Mouse (Mus musculus) G1E (cell line): ENCODE data around the gene Hbp1. TPM values are rescaled to one million over a fixed set of nuclear protein-coding genes. Genes with fewer than 3 reads are reported as not detected.

ENCODE experiments used
- ATAC-seq: 2 replicates; pipeline ENCODE4 v1.8.0; 2016; ENCODE audit warnings: mild to moderate bottlenecking; ENCODE audit not compliant: insufficient number of reproducible peaks, poor library complexity, low FRiP score, severe bottlenecking; ENCODE audit errors: extremely low read depth
- DNase-seq: peaks from one replicate; pipeline ENCODE4 v3.0.0; 2012; ENCODE audit warnings: low spot score
- H3K27me3 ChIP-seq: 2 replicates; pipeline ENCODE4 v1.6.1; 2012; ENCODE audit warnings: mild to moderate bottlenecking, low read length, inconsistent platforms; ENCODE audit not compliant: insufficient read depth
- H3K36me3 ChIP-seq: replicated peaks from 2 replicates; pipeline ENCODE3; 2012; ENCODE audit warnings: mild to moderate bottlenecking, inconsistent platforms
- H3K4me1 ChIP-seq: 2 replicates; pipeline ENCODE4 v1.6.1; 2012; ENCODE audit warnings: low read depth, low read length, inconsistent platforms, mixed read lengths; ENCODE audit not compliant: insufficient read depth
- H3K4me3 ChIP-seq: 2 replicates; pipeline ENCODE4 v1.5.1; 2012; ENCODE audit warnings: low read depth, mild to moderate bottlenecking, inconsistent platforms, low read length, moderate library complexity, mixed read lengths
- H3K9me3 ChIP-seq: replicated peaks from 2 replicates; pipeline ENCODE4 v1.6.1; 2012; ENCODE audit warnings: inconsistent platforms
- CTCF ChIP-seq: IDR thresholded peaks from 2 replicates; pipeline ENCODE4 v1.5.1; 2012; ENCODE audit warnings: low read depth, low read length, inconsistent platforms, mixed read lengths
- GATA1 ChIP-seq: IDR thresholded peaks from 2 replicates; pipeline ENCODE4 v1.6.1; 2012; ENCODE audit warnings: borderline replicate concordance, low read length, inconsistent platforms, mixed read lengths
- GATA2 ChIP-seq: IDR thresholded peaks from 2 replicates; pipeline ENCODE4 v1.6.1; 2012; ENCODE audit warnings: low read depth, low read length, inconsistent platforms, borderline replicate concordance
- POLR2AphosphoS5 ChIP-seq: IDR thresholded peaks from 2 replicates; pipeline ENCODE4 v1.6.1; 2012; ENCODE audit warnings: low read depth, low read length, inconsistent platforms; ENCODE audit not compliant: insufficient replicate concordance
- TAL1 ChIP-seq: conservative IDR thresholded peaks from 2 replicates; pipeline ENCODE4 v1.6.1; 2012; ENCODE audit warnings: low read depth, low read length, inconsistent platforms, mixed read lengths
- polyA plus RNA-seq: library from polyadenylated mRNA; stranded (reverse); fragments of >175 nt; gene quantifications from 2 replicates; pipeline ENCODE4 v1.2.3, GENCODE M21; 2012
- total RNA-seq, 2 experiments: library from RNA; stranded (forward) in 1 of 2; stranded (reverse) in 1 of 2; fragments of 200-1000 nt in 1 of 2; fragments of >200 nt in 1 of 2; fragmentation: Nextera tagmentation in 1 of 2; gene quantifications; 2 replicates each; pipeline ENCODE4 v1.2.3; 2014 to 2017

The Hbp1 gene
- total and polyA plus RNA-seq, 3 experiments, result 2.5 to 152 (median 120) TPM

- TF ChIP-seq GATA1 (no peak), POLR2AphosphoS5 (no peak), CTCF (no peak), GATA2 (no peak), TAL1 (no peak)
Observed at GRCm38 (mm10) chr12:31986463-31986862, 36.1 kb upstream of the Hbp1 start.

GRCm38 (mm10) chr12:31985738-31986137, 35.4 kb upstream of the Hbp1 start:
- no peak overlapping the region for H3K4me3 ChIP-seq
- no peaks in the 10 kb centered on the region for H3K9me3 ChIP-seq
- peaks cover 93% of the 10 kb centered on the region for H3K36me3 ChIP-seq
- no peaks in the 10 kb centered on the region for H3K27me3 ChIP-seq
- DNase-seq (no peak), ATAC-seq (no peak)
- TF ChIP-seq TAL1 (no peak), GATA2 (no peak), CTCF (no peak), POLR2AphosphoS5 (no peak), GATA1 (no peak)
- peaks cover 41% of the 10 kb centered on the region for H3K4me1 ChIP-seq

More at GRCm38 (mm10) chr12:31986463-31986862, 36.1 kb upstream of the Hbp1 start:
- H3K4me1 ChIP-seq, result peaks cover 46% of the 10 kb centered on the region
- H3K36me3 ChIP-seq, result peaks cover 94% of the 10 kb centered on the region
- H3K9me3 ChIP-seq, result no peaks in the 10 kb centered on the region
- no peak for ATAC-seq
- no peaks in the 10 kb centered on the region for H3K27me3 ChIP-seq
- no peak overlapping the region for H3K4me3 ChIP-seq
- DNase-seq, result no peak

- TF ChIP-seq CTCF (no peak), TAL1 (no peak), GATA2 (no peak), GATA1 (no peak), POLR2AphosphoS5 (no peak)
- H3K4me3 ChIP-seq, result no peak overlapping the region
- no peaks in the 10 kb centered on the region for H3K27me3 ChIP-seq
- H3K36me3 ChIP-seq, result peaks cover 93% of the 10 kb centered on the region
- peaks cover 32% of the 10 kb centered on the region for H3K4me1 ChIP-seq
- ATAC-seq (no peak), DNase-seq (no peak)
- no peaks in the 10 kb centered on the region for H3K9me3 ChIP-seq
Observed at GRCm38 (mm10) chr12:31984664-31985063, 34.3 kb upstream of the Hbp1 start.

- no peak for TF ChIP-seq POLR2AphosphoS5
- TF ChIP-seq CTCF, result no peak
- Histone ChIP-seq H3K4me1 (peaks cover 31% of the 10 kb centered on the region), H3K4me3 (no peak overlapping the region), H3K27me3 (no peaks in the 10 kb centered on the region), H3K36me3 (peaks cover 94% of the 10 kb centered on the region), H3K9me3 (no peaks in the 10 kb centered on the region)
- ATAC-seq (no peak), DNase-seq (no peak)
Observed at GRCm38 (mm10) chr12:31984206-31984605, 33.9 kb upstream of the Hbp1 start.

GRCm38 (mm10) chr12:31983769-31984168, 33.4 kb upstream of the Hbp1 start:
- DNase-seq, result no peak
- Histone ChIP-seq H3K4me3 (no peak overlapping the region), H3K36me3 (peaks cover 94% of the 10 kb centered on the region), H3K4me1 (peaks cover 28% of the 10 kb centered on the region), H3K9me3 (no peaks in the 10 kb centered on the region), H3K27me3 (no peaks in the 10 kb centered on the region)
- no peak for ATAC-seq
- TF ChIP-seq CTCF, result no peak
- no peak for TF ChIP-seq GATA2
- TF ChIP-seq GATA1, result no peak
- TF ChIP-seq TAL1, result no peak
- no peak for TF ChIP-seq POLR2AphosphoS5

GRCm38 (mm10) chr12:31983238-31983637, 32.9 kb upstream of the Hbp1 start:
- DNase-seq (no peak), ATAC-seq (no peak)
- H3K9me3 ChIP-seq, result no peaks in the 10 kb centered on the region
- peaks cover 30% of the 10 kb centered on the region for H3K4me1 ChIP-seq
- no peak overlapping the region for H3K4me3 ChIP-seq
- no peak for TF ChIP-seq POLR2AphosphoS5
- no peak for TF ChIP-seq TAL1
- TF ChIP-seq GATA1, result no peak
- no peak for TF ChIP-seq CTCF
- TF ChIP-seq GATA2, result no peak
- peaks cover 94% of the 10 kb centered on the region for H3K36me3 ChIP-seq
- no peaks in the 10 kb centered on the region for H3K27me3 ChIP-seq

- H3K36me3 ChIP-seq, result peaks cover 82% of the 10 kb centered on the region
- DNase-seq (no peak), ATAC-seq (no peak)
- H3K4me3 ChIP-seq, result no peak overlapping the region
- peaks cover 34% of the 10 kb centered on the region for H3K4me1 ChIP-seq
- H3K9me3 ChIP-seq, result no peaks in the 10 kb centered on the region
- H3K27me3 ChIP-seq, result no peaks in the 10 kb centered on the region
- TF ChIP-seq GATA1, result no peak
- no peak for TF ChIP-seq GATA2
- no peak for TF ChIP-seq CTCF
Observed at GRCm38 (mm10) chr12:31977613-31978195, 27.4 kb upstream of the Hbp1 start.
